Mouse (Mus musculus) layer of hippocampus, adult 6 months (tissue): ENCODE measurements around the gene Dennd4b. TPM values are rescaled to one million over a fixed set of nuclear protein-coding genes. Genes with fewer than 3 reads are reported as not detected.

Experiments
- long read RNA-seq, 2 experiments: library from polyadenylated mRNA; unstranded; transcript quantifications; one replicate each; pipeline ENCODE4 v2.0.0; 2019 to 2020
- microRNA-seq: library from miRNA; unstranded; fragments of <30 nt; microRNA quantifications from one replicate; pipeline ENCODE4 v1.2.0, GENCODE M21; 2020
- polyA plus RNA-seq: library from polyadenylated mRNA; unstranded; fragments of <200 nt; fragmentation: Nextera tagmentation; gene quantifications from 2 replicates; pipeline ENCODE4 v1.2.3, GENCODE M21; 2021

The Dennd4b gene
- polyA plus RNA-seq: 6.4 and 6.6 TPM in 2 replicates
- long read RNA-seq, experiment 1, partial matches to known transcripts: 8 of 8 reads
- long read RNA-seq, experiment 1, other reads (novel, unspliced or antisense): 0 of 8 reads
- long read RNA-seq, experiment 2, full-length matches to known transcripts: 4 of 28 reads
- long read RNA-seq, experiment 2, partial matches to known transcripts: 21 of 28 reads
- long read RNA-seq, experiment 2, other reads (novel, unspliced or antisense): 3 of 28 reads

DNA sequence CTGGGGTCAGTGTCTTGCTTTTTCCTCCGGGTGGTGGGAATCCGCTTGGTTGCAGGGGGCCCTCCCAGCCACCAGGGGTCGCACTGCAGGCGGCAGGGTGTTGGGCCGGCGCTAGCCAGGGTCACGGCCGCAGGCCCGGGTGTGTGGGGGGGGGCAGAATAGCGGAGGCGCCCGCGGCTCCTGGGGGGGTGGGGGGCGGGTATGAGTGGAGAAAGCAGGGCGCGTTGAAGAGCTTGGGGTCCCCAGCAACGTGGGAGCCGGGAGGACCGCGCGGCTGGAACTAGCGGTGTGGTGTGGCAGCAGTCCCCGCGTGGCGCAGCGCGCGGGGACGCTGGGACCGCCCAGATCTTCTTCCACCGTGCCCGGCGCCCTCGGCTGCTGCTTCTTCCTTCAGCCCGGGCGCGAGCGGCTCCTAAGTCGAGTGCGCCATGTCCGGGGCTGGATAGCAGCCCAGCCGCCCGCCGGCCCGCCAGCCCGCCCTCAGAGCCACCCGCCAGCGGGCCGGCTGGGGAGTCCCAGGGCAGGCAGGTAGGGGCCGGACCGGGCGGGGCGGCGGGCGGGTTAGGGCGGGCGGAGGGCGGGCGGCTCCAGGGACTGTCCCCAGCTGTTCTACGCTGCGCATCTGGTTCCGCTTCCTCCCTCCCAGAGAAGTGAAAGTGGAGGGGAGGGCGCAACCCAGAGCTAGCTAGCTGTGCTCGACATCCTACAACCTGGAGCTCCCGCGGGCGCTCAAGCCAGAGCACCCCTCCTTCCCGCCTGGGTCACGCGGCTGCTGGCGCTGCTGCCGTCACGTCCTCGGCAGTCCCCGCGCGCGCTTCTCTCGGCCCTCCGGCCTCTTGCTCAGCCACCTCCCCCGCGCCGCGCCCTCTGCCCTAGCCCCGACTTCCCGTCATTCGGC lies at the start of gene Dennd4b:
TSS of gene Dennd4b (plus strand) at position 152 of the 898 bp plus-strand sequence.

DNA sequence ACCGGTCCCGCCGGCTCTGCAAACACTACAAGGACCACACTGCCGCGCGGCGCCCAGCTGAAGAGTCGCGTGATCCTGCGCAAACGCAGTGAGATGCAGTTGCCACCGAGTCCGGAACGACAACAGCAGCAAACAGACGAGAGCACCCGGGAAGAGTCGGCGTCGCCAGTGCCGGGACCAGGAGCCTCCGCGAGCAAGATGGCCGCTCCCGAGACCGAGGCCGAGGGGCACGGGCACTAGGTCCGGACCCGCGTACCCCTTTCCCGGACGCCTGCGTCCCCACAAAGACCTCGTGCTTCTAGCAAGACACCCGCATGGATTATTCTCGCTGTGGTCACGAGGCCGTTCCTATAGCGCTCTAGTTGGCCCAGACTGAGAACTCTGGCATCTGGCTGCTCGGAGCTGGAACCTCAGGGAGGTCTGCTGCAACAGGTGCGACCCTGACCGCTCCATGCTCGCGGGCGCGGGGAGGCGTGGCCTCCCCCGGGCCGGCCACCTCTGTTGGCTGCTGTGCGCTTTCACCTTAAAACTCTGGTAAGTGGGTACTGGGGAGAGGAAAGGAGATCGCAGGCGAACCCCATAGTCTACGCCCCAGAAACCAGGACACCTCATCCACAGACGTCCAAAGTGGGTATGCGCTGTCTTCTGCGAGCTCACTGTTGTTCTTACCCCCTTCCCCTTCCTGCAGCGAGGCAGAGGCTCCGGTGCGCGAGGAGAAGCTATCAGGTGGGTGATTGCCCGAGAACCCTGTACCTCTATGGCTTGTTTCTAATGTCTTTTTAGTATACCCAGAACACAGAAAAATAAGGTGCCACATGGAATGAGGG lies 33.3 kb upstream of the Dennd4b start, which contains the start of gene Jtb:
TSS of gene Jtb (plus strand) at position 91 of the 827 bp plus-strand sequence.

DNA sequence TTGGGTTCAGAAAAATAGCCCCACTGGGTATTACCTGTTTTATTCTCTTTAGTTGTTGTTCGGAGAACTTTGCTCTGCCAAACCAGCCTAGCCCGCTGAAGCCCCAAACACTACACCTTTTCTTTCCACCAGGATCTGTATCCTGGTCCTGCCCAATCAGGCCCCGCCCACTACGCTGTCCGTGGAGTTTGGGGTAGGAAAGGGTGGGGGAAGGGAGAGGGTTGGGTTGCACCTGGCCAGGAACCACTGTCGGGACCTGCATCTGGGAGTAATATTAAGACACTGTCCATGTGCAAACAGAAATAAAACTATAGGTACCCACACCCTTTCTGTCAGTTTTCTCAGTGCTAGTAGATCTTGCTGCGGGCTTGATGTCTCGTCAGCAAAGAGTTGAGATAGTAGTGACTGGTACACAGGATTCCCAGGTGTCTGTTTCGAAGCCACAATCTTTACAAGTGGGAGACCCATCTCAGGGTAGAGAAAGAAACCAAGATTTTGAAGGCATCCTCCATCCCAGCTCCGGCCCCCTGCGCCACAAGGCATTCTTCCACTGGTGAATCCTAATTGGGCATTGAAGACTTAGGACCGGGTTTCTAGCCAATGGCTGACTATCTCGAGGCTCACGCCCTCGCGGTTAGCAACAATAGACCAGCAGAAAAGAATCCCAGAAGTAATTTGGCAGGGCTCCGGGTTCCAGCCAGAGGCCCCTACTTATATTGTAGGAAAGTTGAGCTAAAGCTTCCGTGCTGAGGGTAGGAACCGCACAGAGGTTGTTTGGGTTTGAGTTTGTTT lies 21.8 kb upstream of the Dennd4b start, which contains the start of gene Creb3l4:
TSS of gene Creb3l4 (minus strand) at position 529 of the 792 bp plus-strand sequence.

DNA sequence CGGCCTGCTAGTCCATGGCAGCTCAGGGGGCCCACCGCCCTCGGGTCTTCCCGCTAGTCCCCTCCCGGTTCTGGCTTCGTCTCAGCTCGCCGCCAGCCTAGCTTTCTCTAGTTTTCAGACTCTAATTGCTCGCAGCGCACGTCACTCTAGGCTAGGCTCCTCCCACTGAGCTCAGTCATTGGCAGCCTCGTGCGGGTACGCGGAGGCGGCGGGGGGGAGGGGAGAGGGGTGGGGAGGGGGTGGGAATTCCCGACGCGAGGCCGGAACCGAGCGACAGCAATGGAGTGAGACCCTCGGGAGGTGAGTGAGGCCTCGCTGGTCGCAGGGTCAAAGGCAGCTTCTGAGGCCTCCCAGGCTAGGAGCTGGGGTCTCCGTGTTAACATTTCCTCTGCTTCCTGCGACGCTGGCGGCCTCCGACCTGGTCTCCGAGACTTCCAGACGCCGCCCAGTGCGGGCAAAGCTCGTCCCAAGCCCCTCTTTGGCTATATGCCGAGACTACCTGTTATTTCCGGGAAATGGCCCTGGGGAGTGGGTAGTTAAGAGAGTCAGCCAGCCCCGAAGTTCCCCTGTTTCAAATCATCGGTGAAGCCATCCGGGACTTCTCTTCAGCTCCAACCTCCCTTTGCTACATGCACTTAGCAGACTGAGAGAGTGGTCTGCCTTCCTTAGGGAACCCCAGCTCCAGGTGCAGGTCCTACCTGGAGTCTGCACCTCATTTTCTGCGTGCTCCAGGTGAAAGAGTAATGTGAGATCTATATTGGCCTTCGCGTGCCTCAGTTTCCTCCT lies 16.8 kb upstream of the Dennd4b start, which contains the start of gene Slc39a1:
TSS of gene Slc39a1 (plus strand) at position 213 of the 786 bp plus-strand sequence.

DNA sequence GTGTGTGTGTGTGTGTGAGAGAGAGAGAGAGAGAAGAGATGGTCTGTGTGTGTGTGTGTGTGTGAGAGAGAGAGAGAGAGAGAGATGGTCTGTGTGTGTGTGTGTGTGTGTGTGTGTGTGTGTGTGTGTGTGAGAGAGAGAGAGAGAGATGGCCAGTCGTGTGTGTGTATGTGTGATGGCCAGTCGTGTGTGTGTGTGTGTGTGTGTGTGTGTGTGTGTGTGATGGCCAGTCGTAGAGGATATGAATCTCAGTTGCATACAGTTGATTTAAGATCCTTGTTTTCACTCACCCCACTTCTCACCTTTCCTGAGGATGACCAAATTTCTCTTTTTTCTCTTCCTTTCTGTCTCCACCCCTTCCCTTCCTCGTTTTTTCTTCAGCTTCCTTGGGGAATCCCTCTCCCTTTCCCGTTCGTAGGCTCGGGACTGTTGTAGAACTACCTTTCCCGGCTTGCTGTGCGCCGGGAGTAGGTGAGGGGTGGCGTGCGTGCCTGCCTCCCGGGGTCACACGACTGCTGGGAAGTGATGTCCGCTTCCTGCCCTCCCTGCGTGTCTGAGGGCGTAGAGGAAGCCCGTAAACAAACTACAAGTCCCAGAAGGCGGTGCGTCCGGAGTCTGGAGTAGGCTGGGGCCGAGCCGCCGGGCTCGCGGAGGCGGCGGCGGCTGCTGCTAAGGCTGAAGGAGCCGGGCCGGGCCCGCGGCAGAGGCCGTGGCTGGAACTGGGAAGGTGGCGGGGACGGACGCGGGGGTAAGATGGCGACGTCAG lies 11.1 kb upstream of the Dennd4b start, which contains the start of gene Crtc2:
TSS of gene Crtc2 (plus strand) at position 511 of the 766 bp plus-strand sequence.

DNA sequence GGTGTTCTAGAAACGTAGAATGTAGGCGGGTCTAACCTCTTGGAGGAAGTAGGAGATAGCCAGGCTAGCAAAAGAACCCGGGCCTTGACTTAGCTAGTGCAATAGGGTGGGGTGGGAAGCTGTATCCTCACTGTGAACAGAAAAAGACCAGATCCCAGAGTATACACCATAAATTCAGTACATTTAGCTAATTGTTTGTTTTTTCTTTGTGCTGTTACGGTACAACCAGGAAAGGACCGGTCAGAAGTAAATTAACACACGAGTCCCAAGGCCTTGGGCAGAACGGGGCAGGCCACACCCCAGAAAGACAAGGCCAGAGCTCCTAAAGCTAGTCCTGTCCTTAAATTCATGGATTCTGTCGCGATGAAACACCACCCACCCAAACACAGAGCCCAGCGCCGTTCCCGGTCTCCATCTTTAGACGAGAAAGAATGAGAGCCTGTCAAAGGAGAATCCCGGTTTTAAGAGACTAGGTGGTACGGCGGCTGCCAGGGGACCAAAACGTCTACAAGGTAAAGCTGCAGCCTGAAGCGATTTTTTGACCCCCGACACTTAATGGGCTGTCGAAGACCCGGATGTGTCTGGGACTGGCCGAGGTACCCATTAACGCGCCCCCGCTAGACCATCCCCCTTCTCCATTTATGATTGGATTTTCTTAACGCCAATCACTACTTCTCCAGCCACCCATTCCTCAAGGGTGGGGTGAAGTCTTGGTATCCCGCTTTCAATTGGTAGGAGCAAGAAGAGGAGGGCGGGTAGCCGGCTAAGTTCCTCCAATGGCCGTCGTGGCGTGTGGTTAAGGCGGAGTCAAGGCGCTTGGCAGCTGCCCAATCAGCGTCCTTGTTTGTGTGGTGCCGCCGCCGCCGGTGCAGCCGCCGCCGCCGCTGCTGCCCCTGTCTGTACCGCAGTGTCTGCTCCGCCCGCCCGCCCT lies 27.6 kb downstream of the Dennd4b start, which contains the start of gene Gatad2b:
TSS of gene Gatad2b (plus strand) at position 834 of the 931 bp plus-strand sequence.

Small RNA genes within 50 kb of the gene (microRNA-seq; reads per million reads assigned to microRNA genes)
- gene Mir7012: not detected

Other genes with a start within 250 kb of the Dennd4b start
- 365 and 533 TPM in 2 replicates for gene 4933434E20Rik, start 213.5 kb upstream of the Dennd4b start, polyA plus RNA-seq
- 82.2 and 108 TPM in 2 replicates for gene Ubap2l, start 212.6 kb upstream of the Dennd4b start, polyA plus RNA-seq
- gene Tpm3, start 192.5 kb upstream of the Dennd4b start, polyA plus RNA-seq: 181 TPM in 2 replicates
- gene Nup210l, start 161.1 kb upstream of the Dennd4b start, polyA plus RNA-seq: 0.03 TPM in 2 replicates
- 2,829 and 2,904 TPM in 2 replicates for gene Rps27, start 51.5 kb upstream of the Dennd4b start, polyA plus RNA-seq
- gene Rab13, start 51.5 kb upstream of the Dennd4b start, polyA plus RNA-seq: 8.7 and 9.8 TPM in 2 replicates
- 86.0 and 94.4 TPM in 2 replicates for gene Jtb, start 33.6 kb upstream of the Dennd4b start, polyA plus RNA-seq
- 0.39 and 0.41 TPM in 2 replicates for gene Creb3l4, start 21.7 kb upstream of the Dennd4b start, polyA plus RNA-seq
- 89.8 and 134 TPM in 2 replicates for gene Slc39a1, start 17.0 kb upstream of the Dennd4b start, polyA plus RNA-seq
- 12.7 and 14.4 TPM in 2 replicates for gene Crtc2, start 11.0 kb upstream of the Dennd4b start, polyA plus RNA-seq
- 14.5 and 17.0 TPM in 2 replicates for gene Gatad2b, start 28.0 kb downstream of the Dennd4b start, polyA plus RNA-seq
- 3.6 TPM in 2 replicates for gene Slc27a3, start 124.8 kb downstream of the Dennd4b start, polyA plus RNA-seq
- gene Ints3, start 168.4 kb downstream of the Dennd4b start, polyA plus RNA-seq: 12.0 and 12.8 TPM in 2 replicates
- gene Npr1, start 200.7 kb downstream of the Dennd4b start, polyA plus RNA-seq: 0.78 and 0.92 TPM in 2 replicates
- 70.1 and 73.7 TPM in 2 replicates for gene Ilf2, start 210.9 kb downstream of the Dennd4b start, polyA plus RNA-seq
- 91.8 and 96.6 TPM in 2 replicates for gene Snapin, start 225.8 kb downstream of the Dennd4b start, polyA plus RNA-seq
- gene Chtop, start 244.3 kb downstream of the Dennd4b start, polyA plus RNA-seq: 86.8 and 92.3 TPM in 2 replicates
- 287 and 351 TPM in 2 replicates for gene S100a1, start 249.2 kb downstream of the Dennd4b start, polyA plus RNA-seq
- gene S100a13, start 249.2 kb downstream of the Dennd4b start, polyA plus RNA-seq: 174 and 206 TPM in 2 replicates